Mouse (Mus musculus): Measurements from ENCODE around the gene Ppp1r2. TPM values are rescaled to one million over a fixed set of nuclear protein-coding genes. Genes with fewer than 3 reads are reported as not detected.

Gene Ppp1r2
- polyA plus RNA-seq, 1 experiment from 2014 or later = 90.5 TPM

DNA sequence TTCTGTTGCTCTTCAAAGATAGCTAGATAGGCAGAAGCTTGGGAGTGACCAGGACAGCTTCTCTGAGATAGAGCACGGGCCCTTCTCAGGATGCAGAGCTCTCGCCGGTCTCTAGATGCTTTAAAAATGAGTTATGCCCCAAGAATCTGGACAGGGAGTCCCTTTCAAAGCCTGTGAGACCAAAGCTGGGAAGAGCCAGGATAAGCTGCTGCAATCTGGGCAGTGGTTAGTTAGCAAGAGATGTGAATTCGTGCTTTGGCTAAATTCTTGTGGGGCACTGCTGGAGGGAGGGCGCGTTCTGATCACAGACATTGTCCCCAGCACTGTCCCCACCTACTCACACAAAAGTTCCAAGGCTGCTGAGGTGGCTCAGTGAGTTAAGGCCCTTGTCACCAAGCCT, 3.5 kb upstream of the Ppp1r2 start:
- Histone ChIP-seq H3K27ac (ENCODE audit: low read depth, low read length) (no peak overlapping the region), H3K9me3 (replicated peaks; ENCODE audit: control insufficient read depth, low read length) (no peaks in the 10 kb centered on the region), H3K27me3 (replicated peaks; ENCODE audit: control insufficient read depth, insufficient read depth, low read length) (no peaks in the 10 kb centered on the region), H3K4me1 (ENCODE audit: control insufficient read depth, insufficient read depth, low read length) (peaks cover 6% of the 10 kb centered on the region), H3K36me3 (ENCODE audit: control insufficient read depth, insufficient read depth, low read length) (no peaks in the 10 kb centered on the region), H3K9ac (ENCODE audit: low read length) (no peak overlapping the region), H3K4me3 (ENCODE audit: low read depth, low read length) (no peak overlapping the region), H3K4me2 (ENCODE audit: low read length) (no peak overlapping the region)
- WGBS = 78% methylated on average over 6 of the region's 6 CpGs
- DNase-seq (ENCODE audit: low spot score) (no peak), ATAC-seq (no peak)

DNA sequence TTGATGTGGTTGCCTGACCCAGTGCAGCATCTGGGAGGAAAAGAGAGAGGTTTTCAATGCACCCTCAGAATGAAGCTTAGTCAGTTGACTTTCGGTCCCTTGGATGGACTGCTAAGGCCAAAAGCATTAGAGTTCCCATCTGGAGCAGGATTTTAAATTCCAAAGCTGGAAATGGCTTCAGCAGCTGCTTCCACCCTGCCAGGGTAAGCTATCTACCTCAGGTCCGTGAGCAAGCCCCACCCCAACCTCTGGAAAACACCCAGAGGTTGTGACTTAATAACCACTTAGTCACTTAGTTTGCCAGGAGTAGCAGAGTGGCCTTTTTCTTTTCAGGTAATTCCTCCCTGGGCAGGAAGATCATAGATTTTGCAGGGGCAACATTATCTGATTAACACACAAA, 3.0 kb upstream of the Ppp1r2 start:
- DNase-seq (ENCODE audit: low spot score) (no peak), ATAC-seq (no peak)
- Histone ChIP-seq H3K4me1 (ENCODE audit: control insufficient read depth, insufficient read depth, low read length) (peaks cover 11% of the 10 kb centered on the region), H3K9ac (ENCODE audit: low read length) (no peak overlapping the region), H3K36me3 (ENCODE audit: control insufficient read depth, insufficient read depth, low read length) (no peaks in the 10 kb centered on the region), H3K27me3 (replicated peaks; ENCODE audit: control insufficient read depth, insufficient read depth, low read length) (no peaks in the 10 kb centered on the region), H3K27ac (ENCODE audit: low read depth, low read length) (no peak overlapping the region), H3K4me3 (ENCODE audit: low read depth, low read length) (no peak overlapping the region), H3K4me2 (ENCODE audit: low read length) (no peak overlapping the region), H3K9me3 (replicated peaks; ENCODE audit: control insufficient read depth, low read length) (no peaks in the 10 kb centered on the region)
- 70% methylated on average over 2 of the region's 2 CpGs for WGBS

DNA sequence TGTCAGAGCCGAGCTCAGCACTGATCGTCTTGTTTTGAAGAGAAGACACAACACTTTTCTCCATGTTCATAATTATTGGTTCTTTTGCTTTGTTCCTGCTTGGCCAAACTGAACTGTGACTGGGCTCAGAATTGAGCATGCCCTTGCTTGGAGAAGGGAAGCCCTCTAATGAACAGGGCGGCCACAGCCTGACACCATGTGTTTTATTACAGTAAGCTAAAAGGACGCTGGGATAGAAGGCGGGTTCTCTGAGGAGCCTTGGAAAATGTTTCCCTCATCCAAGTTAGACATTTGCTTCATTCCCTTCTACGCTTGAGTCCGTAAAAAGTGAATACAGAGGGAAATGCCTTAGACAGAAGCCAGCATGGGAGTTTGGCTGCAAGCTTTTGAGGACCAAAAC, 1.9 kb upstream of the Ppp1r2 start:
- 82% methylated on average over 7 of the region's 7 CpGs for WGBS
- ATAC-seq (no peak), DNase-seq (ENCODE audit: low spot score) (no peak)
- Histone ChIP-seq H3K27ac (ENCODE audit: low read depth, low read length) (no peak overlapping the region), H3K4me1 (ENCODE audit: control insufficient read depth, insufficient read depth, low read length) (peaks cover 21% of the 10 kb centered on the region), H3K36me3 (ENCODE audit: control insufficient read depth, insufficient read depth, low read length) (no peaks in the 10 kb centered on the region), H3K9me3 (replicated peaks; ENCODE audit: control insufficient read depth, low read length) (no peaks in the 10 kb centered on the region), H3K4me3 (ENCODE audit: low read depth, low read length) (no peak overlapping the region), H3K4me2 (ENCODE audit: low read length) (no peak overlapping the region), H3K9ac (ENCODE audit: low read length) (no peak overlapping the region), H3K27me3 (replicated peaks; ENCODE audit: control insufficient read depth, insufficient read depth, low read length) (no peaks in the 10 kb centered on the region)

DNA sequence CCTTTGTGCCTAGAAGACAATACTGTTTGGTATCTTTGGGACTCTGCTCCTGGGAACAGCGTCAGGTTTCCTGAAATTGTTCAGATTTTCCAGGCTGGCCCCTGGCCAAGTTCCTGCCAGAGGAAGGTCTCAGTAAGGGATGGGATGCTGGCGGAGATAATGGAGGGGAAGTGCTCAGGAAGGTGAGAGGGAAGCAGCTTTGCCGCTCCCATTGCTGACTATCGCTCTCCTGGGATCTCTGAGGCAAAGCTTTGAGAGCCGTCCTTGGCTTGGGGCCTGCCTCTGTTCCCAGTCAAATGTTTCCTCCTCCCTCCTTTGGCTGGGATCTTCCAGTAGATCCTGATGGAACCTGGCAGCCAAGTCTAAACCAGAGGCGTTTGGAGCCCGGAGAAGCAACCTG, 1.5 kb upstream of the Ppp1r2 start:
- WGBS = 82% methylated on average over 7 of the region's 7 CpGs
- Histone ChIP-seq H3K36me3 (ENCODE audit: control insufficient read depth, insufficient read depth, low read length) (no peaks in the 10 kb centered on the region), H3K9me3 (replicated peaks; ENCODE audit: control insufficient read depth, low read length) (no peaks in the 10 kb centered on the region), H3K27me3 (replicated peaks; ENCODE audit: control insufficient read depth, insufficient read depth, low read length) (no peaks in the 10 kb centered on the region), H3K4me3 (ENCODE audit: low read depth, low read length) (no peak overlapping the region), H3K27ac (ENCODE audit: low read depth, low read length) (no peak overlapping the region), H3K9ac (ENCODE audit: low read length) (no peak overlapping the region), H3K4me2 (ENCODE audit: low read length) (no peak overlapping the region), H3K4me1 (ENCODE audit: control insufficient read depth, insufficient read depth, low read length) (peaks cover 21% of the 10 kb centered on the region)
- ATAC-seq (no peak), DNase-seq (ENCODE audit: low spot score) (peak; percentile 17)

DNA sequence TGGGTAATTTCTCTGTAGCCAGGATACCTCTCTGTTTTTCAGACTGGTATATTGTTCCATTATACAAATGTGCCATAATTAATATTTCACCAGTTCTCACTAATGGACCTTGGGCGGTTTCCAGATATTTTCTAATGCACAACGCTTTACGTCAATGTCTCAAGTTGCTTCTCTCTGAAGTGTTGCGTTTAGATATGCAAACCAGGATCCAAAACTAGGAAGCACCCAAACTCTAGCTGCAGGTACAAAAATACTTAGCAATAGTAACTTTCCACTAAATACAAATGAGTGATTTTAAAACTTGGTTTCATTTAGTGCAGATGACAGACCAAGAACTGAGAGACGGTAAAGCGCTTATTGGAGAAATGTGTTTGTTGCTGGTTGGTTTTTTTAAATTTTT, 993 bp downstream of the Ppp1r2 start:
- Histone ChIP-seq H3K9me3 (replicated peaks; ENCODE audit: control insufficient read depth, low read length) (no peaks in the 10 kb centered on the region), H3K27me3 (replicated peaks; ENCODE audit: control insufficient read depth, insufficient read depth, low read length) (no peaks in the 10 kb centered on the region), H3K27ac (ENCODE audit: low read depth, low read length) (no peak overlapping the region), H3K36me3 (ENCODE audit: control insufficient read depth, insufficient read depth, low read length) (no peaks in the 10 kb centered on the region), H3K9ac (ENCODE audit: low read length) (peak overlapping the region; percentile 91), H3K4me2 (ENCODE audit: low read length) (peak overlapping the region; percentile 87), H3K4me3 (ENCODE audit: low read depth, low read length) (peak overlapping the region; percentile 76), H3K4me1 (ENCODE audit: control insufficient read depth, insufficient read depth, low read length) (peaks cover 21% of the 10 kb centered on the region)
- WGBS = 3% methylated on average over 6 of the region's 6 CpGs
- ATAC-seq (no peak), DNase-seq (ENCODE audit: low spot score) (peak; percentile 18)

DNA sequence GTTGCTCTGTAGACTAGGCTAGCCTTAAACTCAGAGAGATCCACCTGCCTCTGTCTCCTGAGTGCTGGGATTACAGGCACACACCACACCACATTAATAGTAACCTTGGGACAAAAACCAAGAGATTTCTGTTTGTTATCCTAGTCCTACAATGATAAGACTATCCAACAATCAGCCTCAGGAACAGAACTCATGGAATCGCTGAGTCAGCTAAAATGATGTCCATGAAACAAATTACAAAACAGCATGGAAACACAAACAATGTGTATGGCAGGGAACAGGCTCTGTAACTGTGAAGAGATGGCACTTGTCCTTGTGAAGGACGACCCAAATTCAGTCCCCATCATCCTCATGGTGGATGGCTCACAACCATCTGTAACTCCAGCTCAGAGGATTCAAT, 8.4 kb downstream of the Ppp1r2 start:
- Histone ChIP-seq H3K27me3 (replicated peaks; ENCODE audit: control insufficient read depth, insufficient read depth, low read length) (no peaks in the 10 kb centered on the region), H3K4me3 (ENCODE audit: low read depth, low read length) (no peak overlapping the region), H3K4me2 (ENCODE audit: low read length) (no peak overlapping the region), H3K9me3 (replicated peaks; ENCODE audit: control insufficient read depth, low read length) (no peaks in the 10 kb centered on the region), H3K27ac (ENCODE audit: low read depth, low read length) (no peak overlapping the region), H3K9ac (ENCODE audit: low read length) (no peak overlapping the region), H3K4me1 (ENCODE audit: control insufficient read depth, insufficient read depth, low read length) (no peaks in the 10 kb centered on the region), H3K36me3 (ENCODE audit: control insufficient read depth, insufficient read depth, low read length) (peaks cover 15% of the 10 kb centered on the region; the same call in 1 of the 2 replicates)
- 94% methylated on average over 2 of the region's 2 CpGs for WGBS
- no peak for ATAC-seq
- DNase-seq (ENCODE audit: low spot score) = no peak

DNA sequence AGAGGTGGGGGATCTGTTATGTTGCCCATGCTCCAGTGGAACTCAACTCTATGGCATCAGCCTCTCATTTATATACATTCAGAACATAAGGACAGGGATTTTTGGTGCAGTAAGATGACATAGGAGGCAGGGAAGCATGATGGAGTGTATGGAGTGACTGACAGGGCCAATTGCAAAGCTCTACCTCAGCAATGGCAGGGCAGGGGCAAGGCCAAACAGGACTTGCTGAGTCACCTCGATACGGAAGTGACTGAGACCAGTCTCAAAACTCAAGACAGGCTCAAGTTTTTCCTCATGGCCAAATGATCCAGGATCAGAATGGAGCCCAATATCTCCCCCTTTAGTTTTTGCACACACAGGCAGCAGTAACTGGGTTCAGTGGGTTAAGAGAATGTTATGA, 18.9 kb downstream of the Ppp1r2 start:
- Histone ChIP-seq H3K4me1 (ENCODE audit: control insufficient read depth, insufficient read depth, low read length) (no peaks in the 10 kb centered on the region), H3K27ac (ENCODE audit: low read depth, low read length) (no peak overlapping the region), H3K9me3 (replicated peaks; ENCODE audit: control insufficient read depth, low read length) (no peaks in the 10 kb centered on the region), H3K4me3 (ENCODE audit: low read depth, low read length) (no peak overlapping the region), H3K27me3 (replicated peaks; ENCODE audit: control insufficient read depth, insufficient read depth, low read length) (no peaks in the 10 kb centered on the region), H3K9ac (ENCODE audit: low read length) (no peak overlapping the region), H3K36me3 (ENCODE audit: control insufficient read depth, insufficient read depth, low read length) (peaks cover 56% of the 10 kb centered on the region), H3K4me2 (ENCODE audit: low read length) (no peak overlapping the region)
- no peak for DNase-seq (ENCODE audit: low spot score)
- WGBS = 87% methylated on average over 2 of the region's 2 CpGs
- no peak for ATAC-seq

DNA sequence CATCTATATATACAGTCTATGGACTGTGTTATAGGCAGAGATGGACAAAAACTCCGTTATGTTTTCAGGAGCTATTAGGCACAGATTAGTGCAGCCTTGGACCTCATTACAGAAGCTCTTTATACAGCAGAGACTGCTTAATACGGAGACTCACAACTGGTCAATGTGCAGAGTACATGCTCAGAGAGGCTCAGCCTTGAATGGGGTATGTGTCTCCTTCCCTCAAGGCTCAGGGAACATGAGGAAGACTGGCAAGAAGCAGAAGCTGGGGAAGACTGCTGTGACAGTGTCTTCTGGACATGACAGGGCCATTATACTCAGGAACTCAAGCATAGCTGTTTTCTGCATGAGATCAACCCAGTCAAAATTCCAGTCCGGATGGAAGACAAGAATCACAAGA, 19.4 kb downstream of the Ppp1r2 start:
- Histone ChIP-seq H3K27me3 (replicated peaks; ENCODE audit: control insufficient read depth, insufficient read depth, low read length) (no peaks in the 10 kb centered on the region), H3K9ac (ENCODE audit: low read length) (no peak overlapping the region), H3K27ac (ENCODE audit: low read depth, low read length) (no peak overlapping the region), H3K4me2 (ENCODE audit: low read length) (no peak overlapping the region), H3K36me3 (ENCODE audit: control insufficient read depth, insufficient read depth, low read length) (peaks cover 52% of the 10 kb centered on the region), H3K9me3 (replicated peaks; ENCODE audit: control insufficient read depth, low read length) (no peaks in the 10 kb centered on the region), H3K4me1 (ENCODE audit: control insufficient read depth, insufficient read depth, low read length) (no peaks in the 10 kb centered on the region), H3K4me3 (ENCODE audit: low read depth, low read length) (no peak overlapping the region)
- no peak for DNase-seq (ENCODE audit: low spot score)
- 74% methylated on average over 3 of the region's 3 CpGs for WGBS
- no peak for ATAC-seq

DNA sequence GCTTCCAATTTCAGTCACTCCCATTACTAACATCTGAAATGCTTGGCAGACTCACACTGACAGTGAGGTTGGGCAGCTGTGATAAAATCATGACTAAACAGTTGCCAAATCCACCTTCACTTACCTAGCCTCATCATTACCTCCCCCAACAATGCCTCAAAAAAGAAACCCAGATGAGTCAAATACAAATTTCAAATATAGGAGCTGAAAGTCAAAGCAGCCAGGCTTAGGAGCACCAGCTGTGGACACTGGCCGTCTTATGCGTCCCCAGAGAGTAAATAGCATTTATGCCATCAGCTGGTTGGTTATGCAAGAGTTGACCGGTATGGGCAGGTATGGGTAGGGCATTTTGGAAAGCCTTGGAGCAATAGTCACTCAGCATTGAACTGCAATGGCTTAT, 25.7 kb downstream of the Ppp1r2 start:
- no peak overlapping the region for H3K9ac ChIP-seq (ENCODE audit: low read length)
- H3K36me3 ChIP-seq (ENCODE audit: control insufficient read depth, insufficient read depth, low read length) = peaks cover 10% of the 10 kb centered on the region
- DNase-seq (ENCODE audit: low spot score) (no peak), ATAC-seq (no peak)
- H3K4me1 ChIP-seq (ENCODE audit: control insufficient read depth, insufficient read depth, low read length) = no peaks in the 10 kb centered on the region
- no peak overlapping the region for H3K27ac ChIP-seq (ENCODE audit: low read depth, low read length)
- no peak overlapping the region for H3K4me2 ChIP-seq (ENCODE audit: low read length)
- H3K4me3 ChIP-seq (ENCODE audit: low read depth, low read length) = no peak overlapping the region
- WGBS = 96% methylated on average over 3 of the region's 3 CpGs
- H3K27me3 ChIP-seq (replicated peaks; ENCODE audit: control insufficient read depth, insufficient read depth, low read length) = no peaks in the 10 kb centered on the region
- no peaks in the 10 kb centered on the region for H3K9me3 ChIP-seq (replicated peaks; ENCODE audit: control insufficient read depth, low read length)
